Mouse (Mus musculus) liver, embryonic 14.5 days (tissue): ENCODE measurements around the gene Kirrel3. TPM values are rescaled to one million over a fixed set of nuclear protein-coding genes. Genes with fewer than 3 reads are reported as not detected.

Experiments
- ATAC-seq: fragments of 200-750 bp; cut with Nextera tagmentation; 2 replicates; pipeline ENCODE4 v1.8.0; 2017; ENCODE audit warnings: moderate number of reproducible peaks, mild to moderate bottlenecking, moderate library complexity; ENCODE audit not compliant: insufficient read depth
- DNase-seq, 3 experiments: peaks; one replicate each; pipeline ENCODE4 v3.0.0-alpha.2; 2012 to 2013; ENCODE audit warnings: low read depth in 3 of 3, low spot score in 3 of 3
- H3K27ac ChIP-seq: fragments of 300-500 bp; sonication (generic); 2 replicates; pipeline ENCODE4 v1.5.1; 2014; ENCODE audit warnings: moderate library complexity, mild to moderate bottlenecking, control low read depth, inconsistent platforms
- H3K27me3 ChIP-seq: fragments of 300-500 bp; sonication (generic); 2 replicates; pipeline ENCODE4 v1.6.1; 2014; ENCODE audit warnings: mild to moderate bottlenecking, low read length, moderate library complexity; ENCODE audit not compliant: control insufficient read depth, insufficient read depth
- H3K36me3 ChIP-seq: fragments of 300-500 bp; sonication (generic); replicated peaks from 2 replicates; pipeline ENCODE4 v1.6.1; 2014; ENCODE audit warnings: low read depth; ENCODE audit not compliant: control insufficient read depth, insufficient read depth
- H3K4me1 ChIP-seq, 2 experiments: fragments of 200-500 bp in 1 of 2; fragments of 300-500 bp in 1 of 2; sonication (generic) in 1 of 2; replicated peaks; 2 replicates each; pipeline ENCODE4 v1.6.1; 2012 to 2014; ENCODE audit warnings: antibody characterized with exemption in 1 of 2, inconsistent platforms in 1 of 2, low read length in 1 of 2; ENCODE audit not compliant: control insufficient read depth in 2 of 2, insufficient read depth in 2 of 2
- H3K4me2 ChIP-seq: fragments of 300-500 bp; sonication (generic); 2 replicates; pipeline ENCODE4 v1.6.1; 2014; ENCODE audit warnings: low read depth, mild to moderate bottlenecking, control low read depth, moderate library complexity
- H3K4me3 ChIP-seq, 2 experiments: fragments of 200-500 bp in 1 of 2; fragments of 300-500 bp in 1 of 2; sonication (generic) in 1 of 2; 2 replicates each; pipeline ENCODE4 v1.5.1; 2012 to 2014; ENCODE audit warnings: low read depth in 2 of 2, low read length in 2 of 2, mild to moderate bottlenecking in 2 of 2, control low read depth in 1 of 2, inconsistent platforms in 1 of 2, moderate library complexity in 1 of 2; ENCODE audit not compliant: insufficient read depth in 1 of 2
- H3K9ac ChIP-seq: fragments of 300-500 bp; sonication (generic); replicated peaks from 2 replicates; pipeline ENCODE4 v1.6.1; 2014; ENCODE audit warnings: mild to moderate bottlenecking, control low read depth, moderate library complexity
- H3K9me3 ChIP-seq: fragments of 300-500 bp; sonication (generic); 2 replicates; pipeline ENCODE4 v1.6.1; 2016; ENCODE audit warnings: low read length, mixed read lengths; ENCODE audit not compliant: control insufficient read depth
- CTCF ChIP-seq: IDR thresholded peaks from 2 replicates; pipeline ENCODE4 v1.5.1; 2016; ENCODE audit warnings: antibody characterized with exemption, low read depth, control low read depth
- EP300 ChIP-seq: IDR thresholded peaks from 2 replicates; pipeline ENCODE4 v1.6.1; 2016; ENCODE audit warnings: antibody characterized with exemption, low read depth
- WGBS: fragments of 180-500 bp; shearing (Covaris S2); extraction: QIAGEN DNeasy Blood & Tissue Kit; methylation state at CpG from one replicate; pipeline ENCODE4 v1.1.7; 2014; ENCODE audit not compliant: insufficient replicate concordance; 5-methylcytosine and 5-hydroxymethylcytosine counted together
- polyA plus RNA-seq, 2 experiments: library from polyadenylated mRNA; depleted of rRNA in 1 of 2; stranded (reverse) in 1 of 2; unstranded in 1 of 2; fragments of >200 nt; fragmentation: Nextera tagmentation in 1 of 2; extraction: Ambion mirVana in 1 of 2; gene quantifications; 2 replicates each; pipeline versions ENCODE4 v1.2.1 to v1.2.3; 2012 to 2014

Gene Kirrel3
- polyA plus RNA-seq, 2 experiments: 0.08 TPM; not detected in 1

GRCm38 (mm10) chr9:34498126-34498525, 12.4 kb downstream of the Kirrel3 start:
- Histone ChIP-seq H3K36me3 (no peaks in the 10 kb centered on the region), H3K9me3 (no peaks in the 10 kb centered on the region), H3K27me3 (no peaks in the 10 kb centered on the region), H3K4me1 (no peaks in the 10 kb centered on the region), H3K27ac (no peak overlapping the region), H3K4me2 (no peak overlapping the region), H3K4me3 (no peak overlapping the region), H3K9ac (no peak overlapping the region)
- ATAC-seq (no peak), DNase-seq (no peak)
- TF ChIP-seq CTCF: no peak
- no peak for TF ChIP-seq EP300
- 69% methylated on average over 2 of the region's 2 CpGs for WGBS

- Histone ChIP-seq H3K4me3 (no peak overlapping the region), H3K4me1 (no peaks in the 10 kb centered on the region), H3K9me3 (no peaks in the 10 kb centered on the region), H3K36me3 (no peaks in the 10 kb centered on the region), H3K4me2 (no peak overlapping the region), H3K27ac (no peak overlapping the region), H3K27me3 (no peaks in the 10 kb centered on the region), H3K9ac (no peak overlapping the region)
- DNase-seq: peak in 1 of 3 experiments; percentile 4
- no peak for ATAC-seq
- 9% methylated on average over 5 of the region's 5 CpGs for WGBS
- TF ChIP-seq EP300 (no peak), CTCF (peak; percentile 80)
Measured at GRCm38 (mm10) chr9:34498651-34499050, 13.0 kb downstream of the Kirrel3 start.

GRCm38 (mm10) chr9:34507164-34507563, 21.5 kb downstream of the Kirrel3 start:
- H3K36me3 ChIP-seq: no peaks in the 10 kb centered on the region
- TF ChIP-seq EP300: no peak
- TF ChIP-seq CTCF: no peak
- 63% methylated on average over 2 of the region's 2 CpGs for WGBS
- H3K9me3 ChIP-seq: no peaks in the 10 kb centered on the region
- ATAC-seq (no peak), DNase-seq (no peak)
- H3K9ac ChIP-seq: no peak overlapping the region
- no peak overlapping the region for H3K4me3 ChIP-seq
- no peak overlapping the region for H3K27ac ChIP-seq
- no peaks in the 10 kb centered on the region for H3K27me3 ChIP-seq
- H3K4me2 ChIP-seq: no peak overlapping the region
- H3K4me1 ChIP-seq: no peaks in the 10 kb centered on the region

GRCm38 (mm10) chr9:34518861-34519260, 33.2 kb downstream of the Kirrel3 start:
- no peaks in the 10 kb centered on the region for H3K9me3 ChIP-seq

GRCm38 (mm10) chr9:34520234-34520950, 34.7 kb downstream of the Kirrel3 start:
- H3K9me3 ChIP-seq: no peaks in the 10 kb centered on the region
- no peak overlapping the region for H3K27ac ChIP-seq
- H3K4me3 ChIP-seq: no peak overlapping the region
- H3K4me2 ChIP-seq: no peak overlapping the region
- DNase-seq (no peak), ATAC-seq (no peak)
- no peaks in the 10 kb centered on the region for H3K4me1 ChIP-seq
- H3K9ac ChIP-seq: no peak overlapping the region
- no peaks in the 10 kb centered on the region for H3K36me3 ChIP-seq
- no peak for TF ChIP-seq CTCF
- no peak for TF ChIP-seq EP300
- H3K27me3 ChIP-seq: no peaks in the 10 kb centered on the region
- WGBS: 46% methylated on average over 20 of the region's 20 CpGs

More at GRCm38 (mm10) chr9:34518861-34519260, 33.2 kb downstream of the Kirrel3 start:
- TF ChIP-seq CTCF (no peak), EP300 (no peak)
- no peaks in the 10 kb centered on the region for H3K36me3 ChIP-seq
- no peak overlapping the region for H3K9ac ChIP-seq
- no peak overlapping the region for H3K4me3 ChIP-seq
- no peak overlapping the region for H3K4me2 ChIP-seq
- 42% methylated on average over 6 of the region's 6 CpGs for WGBS
- DNase-seq (no peak), ATAC-seq (no peak)
- no peak overlapping the region for H3K27ac ChIP-seq
- H3K4me1 ChIP-seq: no peaks in the 10 kb centered on the region
- H3K27me3 ChIP-seq: no peaks in the 10 kb centered on the region
